Mouse (Mus musculus) embryonic facial prominence, embryonic 15.5 days (tissue): ENCODE data around the gene Crb1. TPM values are rescaled to one million over a fixed set of nuclear protein-coding genes. Genes with fewer than 3 reads are reported as not detected.

ENCODE experiments used
- ATAC-seq: fragments of 200-750 bp; cut with Nextera tagmentation; 2 replicates; pipeline ENCODE4 v1.8.0; 2017; ENCODE audit warnings: low read depth, moderate TSS enrichment; ENCODE audit not compliant: insufficient number of reproducible peaks, low FRiP score, low TSS enrichment
- H3K27ac ChIP-seq: fragments of 300-500 bp; sonication (generic); replicated peaks from 2 replicates; pipeline ENCODE4 v1.5.1; 2015; ENCODE audit warnings: mild to moderate bottlenecking, inconsistent platforms
- H3K27me3 ChIP-seq: fragments of 300-500 bp; sonication (generic); 2 replicates; pipeline ENCODE4 v1.6.1; 2015; ENCODE audit warnings: inconsistent platforms
- H3K36me3 ChIP-seq: fragments of 300-500 bp; sonication (generic); 2 replicates; pipeline ENCODE4 v1.6.1; 2015; ENCODE audit warnings: mild to moderate bottlenecking, inconsistent platforms
- H3K4me1 ChIP-seq: fragments of 300-500 bp; sonication (generic); 2 replicates; pipeline ENCODE4 v1.6.1; 2015; ENCODE audit warnings: inconsistent platforms
- H3K4me2 ChIP-seq: fragments of 300-500 bp; sonication (generic); replicated peaks from 2 replicates; pipeline ENCODE4 v1.6.1; 2015; ENCODE audit warnings: mild to moderate bottlenecking, inconsistent platforms
- H3K4me3 ChIP-seq: fragments of 300-500 bp; sonication (generic); replicated peaks from 2 replicates; pipeline ENCODE4 v1.5.1; 2015; ENCODE audit warnings: mild to moderate bottlenecking, inconsistent platforms
- H3K9ac ChIP-seq: fragments of 300-500 bp; sonication (generic); 2 replicates; pipeline ENCODE4 v1.6.1; 2015; ENCODE audit warnings: inconsistent platforms
- H3K9me3 ChIP-seq: fragments of 300-500 bp; sonication (generic); replicated peaks from 2 replicates; pipeline ENCODE4 v1.6.1; 2016; ENCODE audit warnings: inconsistent platforms
- WGBS: fragments of 180-500 bp; shearing (Covaris S2); methylation state at CpG from one replicate; pipeline ENCODE4 v1.1.7; 2015; 5-methylcytosine and 5-hydroxymethylcytosine counted together
- polyA plus RNA-seq: library from polyadenylated mRNA; unstranded; fragments of >200 nt; fragmentation: Nextera tagmentation; extraction: Ambion mirVana; gene quantifications from 2 replicates; pipeline ENCODE4 v1.2.1, GENCODE M21; 2015

Crb1 gene
- polyA plus RNA-seq, 1 experiment from 2014 or later = not detected

- WGBS = 45% methylated on average over 3 of the region's 3 CpGs
- H3K27me3 ChIP-seq = no peaks in the 10 kb centered on the region
- H3K4me2 ChIP-seq = no peak overlapping the region
- no peak overlapping the region for H3K27ac ChIP-seq
- no peaks in the 10 kb centered on the region for H3K36me3 ChIP-seq
- no peak for ATAC-seq
- no peak overlapping the region for H3K9ac ChIP-seq
- H3K4me3 ChIP-seq = no peak overlapping the region
- H3K4me1 ChIP-seq = no peaks in the 10 kb centered on the region
- no peaks in the 10 kb centered on the region for H3K9me3 ChIP-seq
These were observed 215.3 kb downstream of the Crb1 start for GRCm38 (mm10) chr1:139161619-139162018.

GRCm38 (mm10) chr1:139156397-139156796 is 220.5 kb downstream of the Crb1 start:
- Histone ChIP-seq H3K4me1 (no peaks in the 10 kb centered on the region), H3K36me3 (no peaks in the 10 kb centered on the region), H3K9me3 (no peaks in the 10 kb centered on the region), H3K4me2 (no peak overlapping the region), H3K9ac (no peak overlapping the region), H3K27me3 (no peaks in the 10 kb centered on the region), H3K4me3 (no peak overlapping the region), H3K27ac (no peak overlapping the region)
- no peak for ATAC-seq
- WGBS = 12% methylated on average over 3 of the region's 3 CpGs

DNA sequence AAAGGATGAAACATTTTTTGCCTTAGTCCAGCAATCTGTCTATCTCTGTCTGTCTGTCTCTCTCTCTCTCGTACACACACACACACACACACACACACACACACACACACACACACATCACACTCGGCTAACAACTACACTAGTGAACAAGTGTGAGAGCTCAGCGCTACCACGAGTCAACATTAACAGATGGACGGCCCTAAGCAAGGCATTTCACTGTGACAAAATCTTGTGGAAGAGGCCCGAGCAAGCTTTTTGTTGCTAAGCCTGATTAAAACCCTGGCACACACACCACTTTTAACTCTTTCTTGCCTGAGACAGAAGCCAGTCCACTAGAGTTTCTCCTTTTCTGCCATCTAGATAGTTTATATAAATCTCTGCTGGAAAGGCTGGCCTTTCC is 223.4 kb downstream of the Crb1 start:
- Histone ChIP-seq H3K4me1 (no peaks in the 10 kb centered on the region), H3K9me3 (no peaks in the 10 kb centered on the region), H3K36me3 (no peaks in the 10 kb centered on the region), H3K27ac (no peak overlapping the region), H3K9ac (no peak overlapping the region), H3K27me3 (no peaks in the 10 kb centered on the region), H3K4me3 (no peak overlapping the region), H3K4me2 (no peak overlapping the region)
- ATAC-seq = no peak
- WGBS = 43% methylated on average over 6 of the region's 6 CpGs

DNA sequence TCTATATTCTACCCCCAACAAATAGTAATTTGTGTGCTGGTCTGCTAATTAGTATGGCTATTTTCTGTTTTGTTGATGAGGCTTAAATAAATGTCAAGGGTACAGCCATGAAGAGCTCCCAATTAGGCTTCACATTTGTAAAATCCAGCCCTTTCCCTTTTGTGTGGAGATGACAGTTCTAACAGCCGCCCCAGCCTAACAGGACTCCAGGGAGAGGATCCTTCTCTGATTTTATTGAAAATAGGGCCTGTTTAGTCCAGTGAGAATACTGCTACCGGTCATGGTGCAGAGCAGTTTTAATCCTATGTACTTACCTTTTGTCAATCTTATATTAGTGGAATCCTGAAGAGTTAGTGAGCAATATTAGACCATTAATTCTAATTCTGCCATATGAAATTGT is 223.9 kb downstream of the Crb1 start:
- H3K27me3 ChIP-seq = no peaks in the 10 kb centered on the region
- WGBS = 72% methylated on average over 2 of the region's 2 CpGs
- no peaks in the 10 kb centered on the region for H3K4me1 ChIP-seq
- H3K27ac ChIP-seq = no peak overlapping the region
- no peak for ATAC-seq
- no peaks in the 10 kb centered on the region for H3K9me3 ChIP-seq
- H3K36me3 ChIP-seq = no peaks in the 10 kb centered on the region
- no peak overlapping the region for H3K4me3 ChIP-seq
- H3K9ac ChIP-seq = no peak overlapping the region
- H3K4me2 ChIP-seq = no peak overlapping the region

Other genes starting within 250 kb of the Crb1 start
- 6.7 and 8.5 TPM in 2 replicates for gene Zbtb41, start 45.2 kb upstream of the Crb1 start, polyA plus RNA-seq
- 10.6 and 12.1 TPM in 2 replicates for gene Aspm, start 77.7 kb upstream of the Crb1 start, polyA plus RNA-seq
- not detected in 2 replicates for gene F13b, start 124.6 kb upstream of the Crb1 start, polyA plus RNA-seq
- gene Cfhr1, start 183.2 kb upstream of the Crb1 start, polyA plus RNA-seq = not detected in 2 replicates